Mouse (Mus musculus): Measurements from ENCODE around the gene Numbl. TPM values are rescaled to one million over a fixed set of nuclear protein-coding genes. Genes with fewer than 3 reads are reported as not detected.

The Numbl gene
- polyA plus RNA-seq, 1 experiment from 2014 or later = 12.8 TPM

- peak overlapping the region; percentile 81 for H3K4me3 ChIP-seq (ENCODE audit: low read depth, low read length)
- WGBS = 27% methylated on average over 27 of the region's 27 CpGs
- peak; percentile 61 for DNase-seq (ENCODE audit: low spot score)
Observed at GRCm38 (mm10) chr7:27257046-27257851, 984 bp upstream of the Numbl start.

GRCm38 (mm10) chr7:27257852-27258204, 405 bp upstream of the Numbl start:
- TF ChIP-seq CTCF (IDR thresholded peaks at IDR 0.05; ENCODE audit: low read depth) (no peak), EP300 (optimal IDR thresholded peaks at IDR 0.05) (no peak)

More at GRCm38 (mm10) chr7:27257046-27257851, 984 bp upstream of the Numbl start:
- ATAC-seq (ENCODE audit: low FRiP score, low TSS enrichment) = no peak; the same call in 1 of the 2 replicates
- Histone ChIP-seq H3K4me1 (replicated peaks; ENCODE audit: control insufficient read depth, insufficient read depth) (0 out of 2 replicates have a peak, but pooled peaks cover 2% of the 10 kb centered on the region), H3K27ac (replicated peaks) (peak overlapping the region; percentile 87), H3K27me3 (ENCODE audit: control insufficient read depth, insufficient read depth, low read length) (no peaks in the 10 kb centered on the region), H3K4me2 (replicated peaks; ENCODE audit: low read depth) (peak overlapping the region; percentile 72), H3K9me3 (ENCODE audit: control insufficient read depth, low read length) (no peaks in the 10 kb centered on the region), H3K36me3 (ENCODE audit: control insufficient read depth, insufficient read depth, low read length) (no peaks in the 10 kb centered on the region), H3K9ac (ENCODE audit: low read length) (peak overlapping the region; percentile 31; the same call in 1 of the 2 replicates)
- TF ChIP-seq EP300 (optimal IDR thresholded peaks at IDR 0.05) = no peak
- 0 out of 2 replicates have a peak, but pooled peaks have one; percentile 5 for TF ChIP-seq CTCF (IDR thresholded peaks at IDR 0.05; ENCODE audit: low read depth)

GRCm38 (mm10) chr7:27259271-27259721, 1.1 kb downstream of the Numbl start:
- Histone ChIP-seq H3K27ac (replicated peaks) (peak overlapping the region; percentile 87), H3K4me1 (replicated peaks; ENCODE audit: control insufficient read depth, insufficient read depth) (0 out of 2 replicates have a peak, but pooled peaks cover 2% of the 10 kb centered on the region), H3K9me3 (ENCODE audit: control insufficient read depth, low read length) (no peaks in the 10 kb centered on the region), H3K9ac (ENCODE audit: low read length) (peak overlapping the region; percentile 92), H3K4me3 (ENCODE audit: low read depth, low read length) (peak overlapping the region; percentile 81), H3K4me2 (replicated peaks; ENCODE audit: low read depth) (peak overlapping the region; percentile 72), H3K36me3 (ENCODE audit: control insufficient read depth, insufficient read depth, low read length) (0 out of 2 replicates have a peak, but pooled peaks cover 2% of the 10 kb centered on the region), H3K27me3 (ENCODE audit: control insufficient read depth, insufficient read depth, low read length) (no peaks in the 10 kb centered on the region)
- TF ChIP-seq CTCF (IDR thresholded peaks at IDR 0.05; ENCODE audit: low read depth) (no peak), EP300 (optimal IDR thresholded peaks at IDR 0.05) (no peak)
- no peak for ATAC-seq (ENCODE audit: low FRiP score, low TSS enrichment)
- WGBS = 6% methylated on average over 9 of the region's 9 CpGs
- DNase-seq (ENCODE audit: low spot score) = peak; percentile 28

More at GRCm38 (mm10) chr7:27257852-27258204, 405 bp upstream of the Numbl start:
- Histone ChIP-seq H3K27me3 (ENCODE audit: control insufficient read depth, insufficient read depth, low read length) (no peaks in the 10 kb centered on the region), H3K9ac (ENCODE audit: low read length) (peak overlapping the region; percentile 58), H3K27ac (replicated peaks) (peak overlapping the region; percentile 87), H3K4me3 (ENCODE audit: low read depth, low read length) (peak overlapping the region; percentile 81), H3K4me1 (replicated peaks; ENCODE audit: control insufficient read depth, insufficient read depth) (0 out of 2 replicates have a peak, but pooled peaks cover 2% of the 10 kb centered on the region), H3K4me2 (replicated peaks; ENCODE audit: low read depth) (peak overlapping the region; percentile 72), H3K9me3 (ENCODE audit: control insufficient read depth, low read length) (no peaks in the 10 kb centered on the region), H3K36me3 (ENCODE audit: control insufficient read depth, insufficient read depth, low read length) (no peaks in the 10 kb centered on the region)
- DNase-seq (ENCODE audit: low spot score) (peak; percentile 32), ATAC-seq (ENCODE audit: low FRiP score, low TSS enrichment) (no peak)
- 15% methylated on average over 2 of the region's 6 CpGs for WGBS

- 0 out of 2 replicates have a peak, but pooled peaks cover 2% of the 10 kb centered on the region for H3K4me1 ChIP-seq (replicated peaks; ENCODE audit: control insufficient read depth, insufficient read depth)
- H3K4me2 ChIP-seq (replicated peaks; ENCODE audit: low read depth) = peak overlapping the region; percentile 72
- TF ChIP-seq EP300 (optimal IDR thresholded peaks at IDR 0.05) (no peak), CTCF (IDR thresholded peaks at IDR 0.05; ENCODE audit: low read depth) (no peak)
- peak overlapping the region; percentile 92 for H3K9ac ChIP-seq (ENCODE audit: low read length)
- no peak for ATAC-seq (ENCODE audit: low FRiP score, low TSS enrichment)
- H3K4me3 ChIP-seq (ENCODE audit: low read depth, low read length) = peak overlapping the region; percentile 81
- H3K27ac ChIP-seq (replicated peaks) = peak overlapping the region; percentile 87
- no peaks in the 10 kb centered on the region for H3K27me3 ChIP-seq (ENCODE audit: control insufficient read depth, insufficient read depth, low read length)
- WGBS = 16% methylated on average over 5 of the region's 5 CpGs
- H3K9me3 ChIP-seq (ENCODE audit: control insufficient read depth, low read length) = no peaks in the 10 kb centered on the region
- 0 out of 2 replicates have a peak, but pooled peaks cover 2% of the 10 kb centered on the region for H3K36me3 ChIP-seq (ENCODE audit: control insufficient read depth, insufficient read depth, low read length)
- no peak for DNase-seq (ENCODE audit: low spot score)
Observed at GRCm38 (mm10) chr7:27259771-27260170, 1.5 kb downstream of the Numbl start.

GRCm38 (mm10) chr7:27260856-27261255, 2.6 kb downstream of the Numbl start:
- H3K4me1 ChIP-seq (replicated peaks; ENCODE audit: control insufficient read depth, insufficient read depth) = 0 out of 2 replicates have a peak, but pooled peaks cover 2% of the 10 kb centered on the region
- H3K4me3 ChIP-seq (ENCODE audit: low read depth, low read length) = no peak overlapping the region
- ATAC-seq (ENCODE audit: low FRiP score, low TSS enrichment) (no peak), DNase-seq (ENCODE audit: low spot score) (no peak)
- no peaks in the 10 kb centered on the region for H3K27me3 ChIP-seq (ENCODE audit: control insufficient read depth, insufficient read depth, low read length)
- TF ChIP-seq CTCF (IDR thresholded peaks at IDR 0.05; ENCODE audit: low read depth) (no peak), EP300 (optimal IDR thresholded peaks at IDR 0.05) (no peak)
- H3K9me3 ChIP-seq (ENCODE audit: control insufficient read depth, low read length) = no peaks in the 10 kb centered on the region
- no peak overlapping the region for H3K9ac ChIP-seq (ENCODE audit: low read length)
- no peak overlapping the region for H3K27ac ChIP-seq (replicated peaks)
- 0 out of 2 replicates have a peak, but pooled peaks cover 2% of the 10 kb centered on the region for H3K36me3 ChIP-seq (ENCODE audit: control insufficient read depth, insufficient read depth, low read length)
- no peak overlapping the region for H3K4me2 ChIP-seq (replicated peaks; ENCODE audit: low read depth)
- WGBS = 65% methylated on average over 7 of the region's 7 CpGs
